Mouse (Mus musculus): ENCODE data around the gene Xpo5.

Gene Xpo5

DNA sequence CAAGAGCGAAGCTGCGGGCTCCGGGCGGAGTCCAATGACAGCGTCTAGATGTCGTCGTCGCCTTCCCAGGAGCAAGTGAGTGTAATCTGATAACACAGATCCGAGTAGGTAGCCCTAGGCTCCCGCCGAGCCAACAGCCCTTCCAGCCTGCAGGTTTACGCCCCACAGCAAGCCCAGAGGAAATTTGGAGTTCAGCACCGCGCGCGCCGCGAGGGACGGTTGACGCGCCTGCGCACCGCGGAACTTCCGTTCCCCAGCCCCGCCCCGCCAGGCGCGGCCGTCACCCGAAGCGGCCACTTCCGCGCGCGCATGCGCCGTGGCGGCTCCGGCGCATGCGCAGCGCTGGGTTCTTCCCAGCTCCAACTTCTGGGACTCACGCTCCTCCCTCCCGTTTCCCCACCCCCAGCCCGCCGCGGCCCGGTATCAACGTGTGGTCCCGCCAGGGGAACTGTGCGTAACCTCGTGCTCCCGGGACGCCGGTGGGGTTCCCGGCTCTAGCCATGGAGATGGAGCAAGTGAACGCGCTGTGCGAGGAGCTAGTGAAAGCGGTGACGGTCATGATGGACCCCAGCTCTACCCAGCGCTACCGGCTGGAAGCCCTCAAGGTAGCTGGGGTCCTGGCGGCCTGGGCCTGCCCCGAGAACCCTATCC is at the start of gene Xpo5, which contains the start of gene Polh:
TSS of gene Xpo5 (plus strand) at position 362 of the 651 bp plus-strand sequence.
TSS of gene Polh (minus strand) at position 225 of the 651 bp plus-strand sequence.
- peak; percentile 96 for DNase-seq

DNA sequence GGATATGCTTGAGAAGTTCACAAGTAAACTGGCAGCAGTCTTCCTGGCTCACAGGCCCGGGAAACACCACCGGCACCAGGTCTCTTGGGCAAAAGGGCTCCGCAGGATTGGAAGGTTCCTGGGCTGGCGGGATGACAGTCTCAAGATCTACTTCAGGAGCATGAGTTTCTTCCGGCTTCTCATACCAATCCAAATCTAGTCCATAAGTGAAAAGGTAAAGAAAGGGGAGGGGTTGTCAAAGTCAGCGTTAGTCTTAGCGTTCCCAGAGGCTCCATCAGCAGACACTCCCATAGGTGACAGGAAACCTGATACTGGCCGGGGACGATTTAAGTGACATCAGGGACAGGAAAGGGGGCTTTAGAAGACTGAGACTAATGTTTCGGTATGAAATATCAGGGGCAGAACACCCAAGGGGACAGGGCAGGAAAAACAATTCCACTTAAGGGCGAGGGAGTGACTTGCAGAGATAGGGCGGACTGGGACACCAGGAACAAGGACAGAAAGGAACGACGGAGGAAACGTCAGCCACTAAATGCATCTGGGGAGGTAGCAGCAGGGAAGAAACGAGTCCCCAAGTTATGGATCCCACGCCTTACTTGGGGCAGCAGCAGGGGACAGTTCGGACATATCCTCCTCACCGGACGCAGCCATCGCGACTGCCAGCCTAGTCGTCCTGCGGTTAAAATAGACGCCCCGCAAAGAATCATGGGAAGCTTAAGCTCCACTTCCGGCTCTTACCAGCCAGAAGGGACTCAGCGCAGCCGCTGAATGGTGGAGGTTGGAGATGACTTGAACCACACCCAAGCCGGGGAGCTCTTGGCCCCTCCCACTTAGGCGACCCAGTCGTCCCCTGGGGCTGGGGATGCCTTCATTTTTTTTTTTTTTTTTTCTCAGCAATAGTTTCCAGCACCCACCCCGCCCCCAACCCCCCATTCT is 49.5 kb upstream of the Xpo5 start, which contains the start of gene Mad2l1bp:
TSS of gene Mad2l1bp (minus strand) at position 707 of the 936 bp plus-strand sequence.
- DNase-seq: peak; percentile 93

DNA sequence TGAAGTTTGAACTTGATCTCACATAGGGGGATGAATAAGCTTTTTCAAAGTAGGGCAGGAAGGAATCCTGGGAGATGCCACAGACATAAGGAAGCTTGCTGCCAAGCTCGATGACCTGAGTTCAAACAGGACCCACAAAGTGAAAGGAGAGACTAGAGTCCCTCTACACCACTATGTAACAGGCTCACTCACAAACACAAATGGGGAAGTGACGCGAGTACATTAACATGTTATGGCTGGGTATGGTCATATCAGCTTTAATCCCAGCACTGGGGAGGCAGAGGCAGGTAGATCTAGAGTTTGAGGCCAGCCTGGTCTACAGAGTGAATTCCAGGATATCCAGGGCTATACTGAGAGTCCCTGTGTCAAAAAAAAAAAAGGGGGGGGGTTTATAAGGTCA is 48.2 kb upstream of the Xpo5 start:
- no peak for DNase-seq

DNA sequence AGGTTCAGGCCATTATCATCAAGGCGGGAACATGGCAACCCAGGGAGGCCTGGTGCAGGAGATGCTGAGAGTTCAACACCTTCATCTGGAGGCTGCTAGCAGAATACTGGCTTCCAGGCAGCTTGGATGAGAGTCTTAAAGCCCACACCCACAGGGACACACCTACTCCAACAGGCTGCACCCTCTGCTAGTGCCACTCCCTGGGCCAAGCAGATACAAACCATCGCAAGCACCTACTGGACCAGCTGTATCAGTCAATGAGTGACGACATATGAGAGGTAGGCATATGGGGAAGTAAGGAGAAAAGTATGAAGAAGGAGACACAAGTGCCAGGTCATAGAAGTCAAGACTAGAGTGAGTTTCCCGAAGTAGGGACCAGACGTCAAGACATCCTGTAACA is 45.9 kb upstream of the Xpo5 start:
- DNase-seq: no peak

DNA sequence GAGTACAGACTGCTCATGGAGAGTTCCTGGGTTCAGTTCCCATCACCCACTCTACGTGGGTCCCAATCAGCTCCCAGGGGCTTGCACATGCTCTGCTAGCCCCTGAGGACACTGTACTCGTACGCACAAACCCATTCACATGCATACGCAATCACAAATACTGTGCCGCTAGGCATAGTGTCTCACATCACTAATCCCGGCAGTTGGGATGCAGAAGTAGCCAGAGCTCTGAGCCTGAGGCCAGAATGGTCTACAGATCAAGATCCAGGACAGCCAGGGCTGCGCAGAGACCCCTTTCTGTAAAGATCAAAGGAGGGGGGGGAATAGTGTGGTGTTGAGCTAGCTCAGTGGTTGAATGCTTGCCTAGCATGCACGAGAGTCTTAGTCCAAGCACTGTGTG is 45.5 kb upstream of the Xpo5 start:
- DNase-seq: no peak

DNA sequence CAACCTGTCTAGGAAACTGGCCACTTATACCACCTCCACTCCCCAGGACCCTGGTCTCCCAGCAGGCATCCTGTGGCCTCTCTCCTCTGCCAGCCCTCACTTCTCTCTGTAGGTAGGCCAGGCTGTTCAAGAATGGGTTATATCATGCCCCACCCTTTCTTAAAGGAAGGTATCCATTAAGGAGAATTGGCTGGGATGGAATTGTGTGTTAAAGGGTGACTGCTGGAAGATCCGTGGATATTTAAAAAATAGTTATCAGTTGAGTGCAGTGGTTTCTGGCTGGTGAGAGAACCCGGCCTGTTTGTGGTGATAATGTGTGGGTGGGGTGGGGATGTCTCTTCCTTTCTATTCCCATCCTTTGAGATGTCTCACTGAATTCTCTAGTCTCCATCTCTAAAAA is 43.3 kb upstream of the Xpo5 start:
- no peak for DNase-seq

DNA sequence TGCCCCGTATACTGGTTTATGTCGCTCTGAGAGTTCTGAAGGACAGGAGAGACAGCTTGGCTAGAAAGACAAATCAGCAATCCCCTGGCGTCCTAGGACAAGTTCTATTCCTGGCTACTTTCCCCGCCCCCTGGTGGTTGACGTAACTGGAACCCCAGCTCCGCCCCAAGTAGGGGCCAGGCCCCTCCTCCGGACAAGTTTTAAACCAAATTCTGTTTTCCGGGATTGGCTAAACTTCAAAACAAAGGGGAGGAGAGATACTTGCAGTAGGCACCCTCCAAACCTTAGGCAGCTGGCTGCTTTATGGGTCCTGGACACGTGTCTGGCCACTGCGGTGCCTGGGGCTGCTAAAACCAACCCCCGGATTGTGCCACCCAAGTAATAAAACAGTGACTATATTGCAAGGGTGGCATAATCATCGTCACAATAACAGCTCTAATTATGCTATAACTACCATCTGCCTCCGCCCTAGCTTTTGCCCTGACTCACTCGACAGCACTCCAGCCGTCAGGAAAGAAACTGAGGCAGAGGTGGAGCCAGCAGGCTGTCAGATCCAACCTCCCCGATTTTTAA is 42.4 kb upstream of the Xpo5 start:
- peak; percentile 96 for DNase-seq

DNA sequence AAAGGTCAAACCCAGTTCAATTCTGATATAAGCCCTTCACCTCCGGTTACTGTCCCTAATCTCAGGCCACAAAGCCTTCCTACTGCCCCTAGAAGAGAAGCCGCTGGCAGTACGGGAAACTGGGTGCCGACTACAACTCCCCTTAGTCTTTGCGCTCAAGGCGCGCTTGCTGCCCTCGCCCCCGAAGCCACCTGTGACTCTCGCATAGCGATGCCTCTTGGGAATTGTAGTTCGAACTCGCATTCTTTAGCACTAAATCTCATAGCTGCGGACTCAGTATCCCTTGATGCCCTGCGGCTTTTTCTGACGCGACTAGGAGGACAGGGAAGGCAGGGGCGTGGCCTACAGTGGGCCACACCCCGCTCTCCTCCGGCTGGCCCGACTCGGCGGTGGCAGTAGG is 41.9 kb upstream of the Xpo5 start, which contains the start of gene Gtpbp2:
TSS of gene Gtpbp2 (plus strand) at position 347 of the 400 bp plus-strand sequence.
- DNase-seq: peak; percentile 97

DNA sequence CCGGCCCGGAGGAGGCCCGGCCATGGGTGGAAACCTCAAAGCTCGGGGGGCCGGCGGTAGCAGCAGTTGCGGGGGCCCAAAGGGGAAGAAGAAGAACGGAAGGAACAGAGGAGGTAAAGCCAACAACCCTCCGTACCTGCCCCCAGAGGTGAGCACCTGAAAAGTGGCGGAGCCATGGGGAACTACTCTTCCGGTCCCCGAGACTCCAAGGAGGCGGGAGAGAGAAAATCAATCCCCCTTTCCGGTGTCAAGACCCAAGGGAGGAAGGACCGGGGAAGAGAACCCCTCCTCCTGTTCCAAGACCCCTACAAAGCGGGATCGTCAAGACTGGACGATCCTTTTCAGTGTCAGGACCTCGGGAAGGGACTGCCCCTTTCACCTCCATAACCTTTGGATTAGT is 41.4 kb upstream of the Xpo5 start:
- no peak for DNase-seq

DNA sequence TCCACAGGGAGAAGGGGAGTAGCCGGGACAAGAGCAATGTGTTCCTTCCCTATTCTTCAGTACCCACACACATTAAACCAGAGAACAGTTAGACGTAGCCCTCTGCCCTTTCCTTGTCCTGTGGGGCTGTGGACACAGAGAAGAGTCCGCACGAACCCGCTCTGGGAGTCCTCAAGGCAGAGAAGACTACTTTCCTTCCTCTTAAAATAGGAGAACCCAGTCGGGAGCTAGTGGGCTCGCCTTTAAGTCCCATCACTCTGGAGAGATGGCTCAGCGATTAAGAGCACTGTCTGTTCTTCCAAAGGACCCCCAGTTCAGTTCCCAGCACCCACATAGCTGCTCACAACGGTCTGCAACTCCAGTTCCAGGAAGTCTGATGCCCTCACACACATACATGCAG is 40.9 kb upstream of the Xpo5 start:
- DNase-seq: no peak

DNA sequence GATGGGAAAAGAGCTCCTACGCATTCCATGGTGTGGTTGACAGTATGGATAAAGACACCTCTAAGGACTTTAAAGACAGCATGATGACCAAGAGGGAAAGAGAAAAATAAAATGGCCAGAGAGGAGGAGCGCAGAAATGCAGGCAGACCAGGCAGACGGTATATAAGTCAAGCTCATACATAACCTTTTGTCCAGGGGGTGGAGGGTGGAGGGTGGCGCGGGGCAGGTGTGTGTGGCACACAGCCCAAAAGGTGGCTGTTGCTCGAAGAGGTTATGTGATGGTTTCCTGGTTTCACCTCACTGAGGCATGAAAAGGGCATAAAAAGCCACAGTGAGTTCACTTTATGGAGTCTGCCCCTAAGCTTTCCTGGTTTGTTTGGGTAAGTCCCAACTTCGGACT is 40.0 kb upstream of the Xpo5 start:
- no peak for DNase-seq

DNA sequence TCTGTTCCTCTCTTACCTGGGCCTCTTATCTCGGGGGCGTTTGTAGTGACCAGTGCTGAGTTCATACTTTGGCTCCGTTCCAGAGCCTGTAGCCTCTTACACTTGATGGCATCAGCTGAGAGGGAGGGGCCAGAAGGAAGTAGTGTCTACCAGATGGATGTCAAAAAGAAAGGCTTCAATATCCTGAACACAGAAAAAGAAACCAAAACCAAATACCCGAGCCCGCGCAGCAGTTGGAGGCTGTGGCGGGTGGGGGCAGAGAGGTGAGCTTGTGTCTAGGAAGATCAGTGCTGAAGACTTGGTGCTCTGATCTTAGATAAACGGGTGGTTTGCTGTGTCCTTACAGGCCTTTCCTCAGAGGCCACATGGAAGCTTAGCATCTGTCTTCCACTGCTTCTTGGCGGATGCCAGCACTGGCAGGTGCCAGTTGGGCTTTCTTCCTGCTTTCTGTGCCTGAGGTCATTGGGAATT is 39.6 kb upstream of the Xpo5 start:
- peak; percentile 58 for DNase-seq

DNA sequence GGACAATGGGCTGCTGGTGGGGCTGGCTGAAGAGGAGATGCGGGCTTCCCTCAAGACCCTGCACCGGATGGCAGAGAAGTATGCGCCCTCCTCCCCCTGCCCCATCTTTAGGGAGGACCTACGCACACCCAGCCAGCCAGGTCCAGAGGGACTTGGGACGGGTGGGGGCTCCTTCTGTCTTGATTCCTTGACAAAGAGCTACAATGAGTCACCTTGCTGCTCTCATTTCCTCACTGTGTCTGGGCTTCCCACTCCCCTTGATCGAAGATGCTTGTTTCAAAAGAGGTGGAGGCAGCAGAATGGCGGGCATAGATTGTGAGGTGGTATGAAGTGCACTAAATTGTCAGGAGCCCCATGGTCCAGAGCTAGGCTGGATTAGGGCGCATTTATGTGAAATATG is 38.3 kb upstream of the Xpo5 start:
- DNase-seq: no peak

DNA sequence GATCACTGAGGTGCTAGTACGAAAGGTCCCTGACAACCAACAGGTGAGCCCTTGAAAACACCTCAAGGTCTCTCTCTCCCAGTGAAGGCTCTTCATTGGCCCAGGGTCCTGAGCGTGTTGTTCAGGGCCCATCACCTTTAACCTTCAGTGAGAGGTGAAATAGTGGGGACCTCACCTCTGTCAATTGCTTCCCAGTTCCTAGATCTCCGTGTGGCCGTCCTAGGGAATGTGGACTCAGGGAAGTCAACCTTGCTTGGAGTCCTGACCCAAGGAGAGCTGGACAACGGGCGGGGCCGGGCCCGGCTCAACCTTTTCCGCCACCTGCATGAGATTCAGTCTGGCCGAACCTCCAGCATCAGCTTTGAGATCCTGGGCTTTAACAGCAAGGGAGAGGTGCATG is 37.8 kb upstream of the Xpo5 start:
- DNase-seq: no peak

DNA sequence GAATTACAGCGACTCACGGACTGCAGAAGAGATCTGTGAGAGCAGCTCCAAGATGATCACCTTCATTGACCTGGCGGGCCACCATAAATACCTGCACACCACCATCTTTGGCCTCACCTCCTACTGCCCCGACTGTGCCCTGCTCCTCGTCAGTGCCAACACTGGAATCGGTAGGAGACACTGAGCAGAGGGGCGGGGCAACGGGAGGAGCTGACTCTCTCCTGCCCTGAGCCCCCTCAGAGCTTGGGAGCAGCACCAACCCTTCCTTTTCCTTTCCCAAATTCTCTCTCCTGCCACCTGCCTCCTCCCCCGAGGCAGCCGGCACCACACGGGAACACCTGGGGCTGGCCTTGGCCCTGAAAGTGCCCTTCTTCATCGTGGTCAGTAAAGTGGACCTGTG is 37.1 kb upstream of the Xpo5 start:
- DNase-seq: peak; percentile 11

DNA sequence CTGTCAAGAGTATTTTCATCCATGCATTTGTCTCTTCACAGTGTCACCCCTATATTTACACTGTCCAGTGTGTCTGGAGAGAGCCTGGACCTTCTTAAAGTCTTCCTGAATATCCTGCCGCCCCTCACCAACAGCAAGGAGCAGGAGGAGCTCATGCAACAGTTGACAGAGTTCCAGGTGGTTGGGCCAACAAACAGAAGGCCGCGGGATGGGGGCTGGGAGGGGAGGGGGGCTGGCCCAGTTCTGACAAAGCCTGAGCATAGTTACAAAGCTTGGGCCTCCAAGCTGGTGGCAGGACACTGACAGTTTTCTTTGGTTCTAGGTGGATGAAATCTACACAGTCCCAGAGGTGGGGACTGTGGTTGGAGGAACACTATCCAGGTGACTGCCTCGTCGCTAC is 36.3 kb upstream of the Xpo5 start:
- no peak for DNase-seq

DNA sequence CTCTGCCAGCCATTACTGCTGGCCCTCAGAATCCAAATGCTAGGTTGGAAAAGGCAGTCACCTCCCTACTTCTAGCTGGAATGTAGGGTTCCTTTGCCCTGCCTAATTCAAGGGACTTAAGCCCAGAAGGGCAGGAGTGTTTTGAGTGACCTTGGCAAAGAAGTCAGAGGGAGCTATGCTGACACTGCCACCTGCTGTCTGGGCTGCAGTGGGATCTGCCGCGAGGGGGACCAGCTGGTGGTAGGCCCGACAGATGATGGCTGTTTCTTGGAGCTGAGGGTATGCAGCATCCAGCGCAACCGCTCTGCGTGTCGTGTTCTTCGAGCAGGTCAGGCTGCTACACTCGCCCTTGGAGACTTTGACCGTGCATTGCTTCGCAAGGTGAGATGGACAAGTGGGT is 35.6 kb upstream of the Xpo5 start:
- DNase-seq: peak; percentile 35

DNA sequence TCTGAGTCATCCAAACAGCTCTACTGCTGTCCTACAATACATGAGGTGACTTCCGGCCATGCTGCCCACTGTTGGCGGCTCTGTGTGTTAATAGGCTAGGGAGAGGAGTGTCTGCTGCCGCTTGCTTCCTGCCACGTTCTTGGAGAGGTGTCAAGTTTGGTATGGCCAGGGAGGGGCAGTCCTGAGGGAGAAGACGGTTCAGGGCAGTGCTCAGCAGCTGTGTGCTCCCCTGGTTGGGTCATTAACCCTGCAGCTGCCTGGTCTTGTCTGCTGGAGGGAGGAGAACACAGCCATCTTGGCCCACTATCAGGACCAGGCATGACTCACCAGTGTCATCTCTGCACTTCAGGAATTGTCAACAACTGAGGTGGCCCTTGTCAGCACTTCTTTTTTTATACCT is 34.3 kb upstream of the Xpo5 start:
- DNase-seq: peak; percentile 28

DNA sequence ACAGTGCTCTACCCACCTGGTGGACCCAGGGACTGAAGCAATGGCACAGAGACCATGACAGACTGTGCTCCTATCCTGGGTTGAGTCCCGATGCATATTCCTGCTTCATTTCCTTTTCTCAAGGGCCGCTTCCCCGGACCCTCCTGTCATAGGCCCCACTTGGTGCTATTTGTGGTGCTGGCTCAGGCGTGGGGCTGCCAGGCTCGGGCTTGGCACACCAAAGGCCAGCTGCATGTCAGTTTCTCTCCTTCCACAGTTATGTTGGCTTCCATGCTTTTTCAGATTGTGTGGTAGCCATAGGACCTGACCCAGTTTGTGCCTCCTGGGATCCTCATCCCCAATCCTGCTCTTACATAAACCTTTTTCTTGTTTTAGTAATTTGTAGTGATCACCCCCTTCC is 33.8 kb upstream of the Xpo5 start:
- no peak for DNase-seq

DNA sequence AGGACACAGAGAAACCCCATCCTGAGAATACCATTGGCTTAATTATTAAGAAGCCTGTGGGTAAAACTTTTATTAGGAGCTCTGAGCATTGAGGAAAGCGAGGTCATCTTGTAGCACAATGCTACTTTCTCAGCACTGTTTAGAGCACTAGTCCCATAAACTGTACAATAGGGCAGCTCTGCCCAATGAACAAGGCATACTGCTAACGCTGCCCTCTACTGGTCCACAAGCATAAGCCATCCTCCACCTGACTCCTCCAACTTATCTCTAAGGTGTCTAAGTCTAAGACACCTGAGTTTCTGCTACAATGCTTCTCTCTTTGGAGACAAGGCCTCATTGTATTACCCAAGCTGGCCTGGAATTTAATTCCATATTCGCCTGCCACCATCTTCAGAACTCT is 32.0 kb upstream of the Xpo5 start:
- peak; percentile 32 for DNase-seq

DNA sequence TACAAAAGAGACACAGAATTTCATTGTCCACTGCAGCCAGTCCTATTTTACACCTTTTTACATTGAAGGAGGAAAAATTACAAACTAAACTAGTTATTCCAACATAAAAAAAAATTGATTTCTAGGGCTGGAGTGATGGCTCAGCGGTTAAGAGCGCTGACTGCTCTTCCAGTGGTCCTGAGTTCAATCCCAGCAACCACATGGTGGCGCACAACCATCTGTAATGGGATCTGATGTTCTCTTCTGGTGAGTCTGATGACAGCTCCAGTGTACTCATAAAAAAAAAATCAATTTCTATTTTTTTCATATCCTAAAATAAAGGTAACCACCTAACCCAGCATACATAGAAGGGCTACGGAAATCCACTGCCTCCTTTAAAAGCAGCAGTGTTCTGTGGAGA is 20.3 kb upstream of the Xpo5 start:
- peak; percentile 48 for DNase-seq

DNA sequence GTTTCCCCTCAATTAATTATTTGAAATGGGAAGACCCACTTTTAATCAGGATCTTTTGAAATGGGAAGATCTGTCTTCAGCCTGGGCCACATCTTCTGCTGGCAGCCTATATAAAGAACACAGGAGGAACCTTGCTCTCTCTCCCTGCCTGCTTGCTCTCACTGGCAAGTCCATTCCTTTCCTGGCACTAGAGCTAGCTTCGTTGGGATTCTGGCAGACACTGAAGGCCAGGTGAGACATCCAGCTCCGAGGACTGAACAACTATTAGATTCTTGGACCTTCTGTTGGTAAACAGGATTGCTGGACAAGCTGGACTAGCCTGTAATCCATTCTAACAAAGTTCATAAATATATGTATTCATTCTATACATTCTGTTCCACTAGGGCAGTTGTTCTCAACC is 13.8 kb upstream of the Xpo5 start:
- DNase-seq: no peak

DNA sequence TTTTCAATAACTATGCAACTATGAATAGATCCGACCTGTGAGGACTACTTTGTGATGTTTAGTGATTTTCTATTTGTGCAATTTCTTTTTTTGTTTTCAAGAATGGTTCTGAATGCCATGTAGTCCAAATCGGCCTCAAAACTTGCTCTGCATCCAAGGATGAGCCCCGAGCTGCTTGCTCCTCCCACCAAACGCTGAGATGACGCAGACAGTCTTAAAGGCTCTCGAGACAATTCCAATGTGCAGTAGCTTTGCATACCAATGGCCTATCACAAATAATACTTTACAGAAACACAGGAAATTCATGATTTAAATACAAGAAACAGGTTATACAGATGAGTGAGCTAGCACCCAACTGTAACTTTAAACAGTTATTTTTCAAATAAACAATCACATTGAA is 1.4 kb upstream of the Xpo5 start:
- DNase-seq: peak; percentile 17

DNA sequence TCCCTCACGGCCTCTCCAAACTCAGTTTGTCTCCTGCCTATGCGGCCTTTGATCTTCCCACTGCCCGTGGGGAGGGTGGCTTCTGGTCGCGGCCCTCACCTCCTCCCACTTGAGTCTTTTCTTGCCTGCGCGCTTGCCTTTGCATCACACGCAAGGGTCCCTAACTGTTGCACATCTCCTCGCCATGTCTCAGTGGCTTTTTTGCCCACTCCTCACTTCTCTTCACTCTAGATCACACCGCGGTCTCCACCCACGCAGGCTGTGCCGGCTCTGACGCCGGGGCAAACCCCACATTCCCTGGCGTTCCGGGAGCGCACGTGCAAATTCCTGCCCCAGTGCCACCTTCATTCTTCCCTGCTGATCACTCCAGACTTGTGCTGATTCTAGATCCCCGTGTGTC is 496 bp downstream of the Xpo5 start:
- peak; percentile 53 for DNase-seq

All from kidney, postnatal 10 days (tissue).